Mouse (Mus musculus): ENCODE measurements around the gene St6galnac4. TPM values are rescaled to one million over a fixed set of nuclear protein-coding genes. Genes with fewer than 3 reads are reported as not detected.
A peak's percentile ranks its signal among the peaks of the same experiment; 100 is the strongest.

St6galnac4 gene
- 19.8 and 22.9 TPM in 2 replicates for polyA plus RNA-seq (2015; fragmentation: Nextera tagmentation; extraction: Ambion mirVana)

GRCm38 (mm10) chr2:32586871-32587351, at the start of gene St6galnac4:
Gene St6galnac4 (plus strand): TSS chr2:32587095.
- Histone ChIP-seq H3K9me3 (replicated peaks; ENCODE audit: control insufficient read depth, low read length) (no peaks in the 10 kb centered on the region), H3K4me1 (ENCODE audit: control insufficient read depth, insufficient read depth, low read length) (peaks cover 18% of the 10 kb centered on the region), H3K27me3 (ENCODE audit: control insufficient read depth, insufficient read depth, low read length) (no peaks in the 10 kb centered on the region), H3K36me3 (ENCODE audit: control insufficient read depth, insufficient read depth, low read length) (no peaks in the 10 kb centered on the region), H3K9ac (ENCODE audit: low read length) (peak within 1 kb of the TSS; percentile 79), H3K4me3 (replicated peaks; ENCODE audit: low read length) (peak within 1 kb of the TSS; percentile 64), H3K4me2 (ENCODE audit: low read depth, low read length) (peak within 1 kb of the TSS; percentile 71), H3K27ac (ENCODE audit: low read length) (peak within 1 kb of the TSS; percentile 76)
- peak; percentile 90 for ATAC-seq (ENCODE audit: insufficient read depth, low FRiP score)
- WGBS, result under 1% methylated on average over 38 of the region's 38 CpGs

GRCm38 (mm10) chr2:32537360-32537905, 49.5 kb upstream of the St6galnac4 start:
- Histone ChIP-seq H3K27me3 (ENCODE audit: control insufficient read depth, insufficient read depth, low read length) (no peaks in the 10 kb centered on the region), H3K4me1 (ENCODE audit: control insufficient read depth, insufficient read depth, low read length) (peaks cover 62% of the 10 kb centered on the region), H3K4me2 (ENCODE audit: low read depth, low read length) (peak overlapping the region; percentile 89), H3K36me3 (ENCODE audit: control insufficient read depth, insufficient read depth, low read length) (no peaks in the 10 kb centered on the region), H3K9me3 (replicated peaks; ENCODE audit: control insufficient read depth, low read length) (no peaks in the 10 kb centered on the region), H3K9ac (ENCODE audit: low read length) (peak overlapping the region; percentile 91), H3K4me3 (replicated peaks; ENCODE audit: low read length) (peak overlapping the region; percentile 75), H3K27ac (ENCODE audit: low read length) (peak overlapping the region; percentile 97)
- 8% methylated on average over 9 of the region's 9 CpGs for WGBS
- ATAC-seq (ENCODE audit: insufficient read depth, low FRiP score), result no peak

- H3K9ac ChIP-seq (ENCODE audit: low read length), result peak overlapping the region; percentile 91
- no peak for ATAC-seq (ENCODE audit: insufficient read depth, low FRiP score)
- H3K27me3 ChIP-seq (ENCODE audit: control insufficient read depth, insufficient read depth, low read length), result no peaks in the 10 kb centered on the region
- H3K27ac ChIP-seq (ENCODE audit: low read length), result peak overlapping the region; percentile 97
- H3K4me3 ChIP-seq (replicated peaks; ENCODE audit: low read length), result peak overlapping the region; percentile 75
- H3K9me3 ChIP-seq (replicated peaks; ENCODE audit: control insufficient read depth, low read length), result no peaks in the 10 kb centered on the region
- H3K36me3 ChIP-seq (ENCODE audit: control insufficient read depth, insufficient read depth, low read length), result no peaks in the 10 kb centered on the region
- peaks cover 66% of the 10 kb centered on the region for H3K4me1 ChIP-seq (ENCODE audit: control insufficient read depth, insufficient read depth, low read length)
- H3K4me2 ChIP-seq (ENCODE audit: low read depth, low read length), result peak overlapping the region; percentile 89
- WGBS, result 62% methylated on average over 5 of the region's 5 CpGs
Measured at GRCm38 (mm10) chr2:32537941-32538340, 49.0 kb upstream of the St6galnac4 start.

GRCm38 (mm10) chr2:32538461-32538860, 48.4 kb upstream of the St6galnac4 start:
- 0 out of 2 replicates have a peak overlapping the region, but pooled peaks have one; percentile 91 for H3K9ac ChIP-seq (ENCODE audit: low read length)
- no peaks in the 10 kb centered on the region for H3K9me3 ChIP-seq (replicated peaks; ENCODE audit: control insufficient read depth, low read length)
- no peaks in the 10 kb centered on the region for H3K36me3 ChIP-seq (ENCODE audit: control insufficient read depth, insufficient read depth, low read length)
- 48% methylated on average over 4 of the region's 4 CpGs for whole genome bisulfite sequencing
- ATAC-seq (ENCODE audit: insufficient read depth, low FRiP score), result no peak
- H3K27ac ChIP-seq (ENCODE audit: low read length), result peak overlapping the region; percentile 97
- peak overlapping the region; percentile 89 for H3K4me2 ChIP-seq (ENCODE audit: low read depth, low read length)
- H3K27me3 ChIP-seq (ENCODE audit: control insufficient read depth, insufficient read depth, low read length), result no peaks in the 10 kb centered on the region
- H3K4me1 ChIP-seq (ENCODE audit: control insufficient read depth, insufficient read depth, low read length), result peaks cover 70% of the 10 kb centered on the region
- peak overlapping the region; percentile 75 for H3K4me3 ChIP-seq (replicated peaks; ENCODE audit: low read length)

- no peak overlapping the region for H3K4me3 ChIP-seq (replicated peaks; ENCODE audit: low read length)
- peak overlapping the region; percentile 36 for H3K9ac ChIP-seq (ENCODE audit: low read length)
- peak overlapping the region; percentile 35 for H3K4me2 ChIP-seq (ENCODE audit: low read depth, low read length)
- WGBS, result 65% methylated on average over 14 of the region's 14 CpGs
- H3K4me1 ChIP-seq (ENCODE audit: control insufficient read depth, insufficient read depth, low read length), result peaks cover 64% of the 10 kb centered on the region
- H3K27me3 ChIP-seq (ENCODE audit: control insufficient read depth, insufficient read depth, low read length), result no peaks in the 10 kb centered on the region
- H3K36me3 ChIP-seq (ENCODE audit: control insufficient read depth, insufficient read depth, low read length), result no peaks in the 10 kb centered on the region
- no peaks in the 10 kb centered on the region for H3K9me3 ChIP-seq (replicated peaks; ENCODE audit: control insufficient read depth, low read length)
- no peak for ATAC-seq (ENCODE audit: insufficient read depth, low FRiP score)
- H3K27ac ChIP-seq (ENCODE audit: low read length), result peak overlapping the region; percentile 97
Measured at GRCm38 (mm10) chr2:32539452-32539981, 47.4 kb upstream of the St6galnac4 start.

GRCm38 (mm10) chr2:32541333-32541908, 45.5 kb upstream of the St6galnac4 start:
- no peak overlapping the region for H3K4me3 ChIP-seq (replicated peaks; ENCODE audit: low read length)
- H3K36me3 ChIP-seq (ENCODE audit: control insufficient read depth, insufficient read depth, low read length), result no peaks in the 10 kb centered on the region
- H3K4me2 ChIP-seq (ENCODE audit: low read depth, low read length), result no peak overlapping the region
- peaks cover 63% of the 10 kb centered on the region for H3K4me1 ChIP-seq (ENCODE audit: control insufficient read depth, insufficient read depth, low read length)
- H3K9me3 ChIP-seq (replicated peaks; ENCODE audit: control insufficient read depth, low read length), result no peaks in the 10 kb centered on the region
- no peak overlapping the region for H3K27ac ChIP-seq (ENCODE audit: low read length)
- ATAC-seq (ENCODE audit: insufficient read depth, low FRiP score), result no peak
- no peaks in the 10 kb centered on the region for H3K27me3 ChIP-seq (ENCODE audit: control insufficient read depth, insufficient read depth, low read length)
- 91% methylated on average over 2 of the region's 2 CpGs for WGBS
- no peak overlapping the region for H3K9ac ChIP-seq (ENCODE audit: low read length)

- ATAC-seq (ENCODE audit: insufficient read depth, low FRiP score), result no peak
- H3K27ac ChIP-seq (ENCODE audit: low read length), result no peak overlapping the region
Measured at GRCm38 (mm10) chr2:32541986-32542573, 44.8 kb upstream of the St6galnac4 start.

GRCm38 (mm10) chr2:32543031-32543449, 43.9 kb upstream of the St6galnac4 start:
- H3K27me3 ChIP-seq (ENCODE audit: control insufficient read depth, insufficient read depth, low read length), result no peaks in the 10 kb centered on the region
- H3K4me3 ChIP-seq (replicated peaks; ENCODE audit: low read length), result no peak overlapping the region
- H3K4me2 ChIP-seq (ENCODE audit: low read depth, low read length), result no peak overlapping the region
- no peak overlapping the region for H3K27ac ChIP-seq (ENCODE audit: low read length)
- H3K36me3 ChIP-seq (ENCODE audit: control insufficient read depth, insufficient read depth, low read length), result no peaks in the 10 kb centered on the region
- peaks cover 54% of the 10 kb centered on the region for H3K4me1 ChIP-seq (ENCODE audit: control insufficient read depth, insufficient read depth, low read length)
- ATAC-seq (ENCODE audit: insufficient read depth, low FRiP score), result no peak
- WGBS, result 62% methylated on average over 3 of the region's 3 CpGs
- no peak overlapping the region for H3K9ac ChIP-seq (ENCODE audit: low read length)
- H3K9me3 ChIP-seq (replicated peaks; ENCODE audit: control insufficient read depth, low read length), result no peaks in the 10 kb centered on the region

More at GRCm38 (mm10) chr2:32541986-32542573, 44.8 kb upstream of the St6galnac4 start:
- no peak overlapping the region for H3K9ac ChIP-seq (ENCODE audit: low read length)
- H3K27me3 ChIP-seq (ENCODE audit: control insufficient read depth, insufficient read depth, low read length), result no peaks in the 10 kb centered on the region
- H3K4me2 ChIP-seq (ENCODE audit: low read depth, low read length), result no peak overlapping the region
- 78% methylated on average over 4 of the region's 4 CpGs for WGBS
- H3K4me3 ChIP-seq (replicated peaks; ENCODE audit: low read length), result no peak overlapping the region
- no peaks in the 10 kb centered on the region for H3K36me3 ChIP-seq (ENCODE audit: control insufficient read depth, insufficient read depth, low read length)
- no peaks in the 10 kb centered on the region for H3K9me3 ChIP-seq (replicated peaks; ENCODE audit: control insufficient read depth, low read length)
- H3K4me1 ChIP-seq (ENCODE audit: control insufficient read depth, insufficient read depth, low read length), result peaks cover 59% of the 10 kb centered on the region

- no peak overlapping the region for H3K27ac ChIP-seq (ENCODE audit: low read length)
- peaks cover 54% of the 10 kb centered on the region for H3K4me1 ChIP-seq (ENCODE audit: control insufficient read depth, insufficient read depth, low read length)
- no peaks in the 10 kb centered on the region for H3K27me3 ChIP-seq (ENCODE audit: control insufficient read depth, insufficient read depth, low read length)
- 90% methylated on average over 1 of the region's 1 CpGs for WGBS
- H3K36me3 ChIP-seq (ENCODE audit: control insufficient read depth, insufficient read depth, low read length), result no peaks in the 10 kb centered on the region
- no peaks in the 10 kb centered on the region for H3K9me3 ChIP-seq (replicated peaks; ENCODE audit: control insufficient read depth, low read length)
- no peak overlapping the region for H3K4me2 ChIP-seq (ENCODE audit: low read depth, low read length)
- no peak overlapping the region for H3K4me3 ChIP-seq (replicated peaks; ENCODE audit: low read length)
- no peak for ATAC-seq (ENCODE audit: insufficient read depth, low FRiP score)
- H3K9ac ChIP-seq (ENCODE audit: low read length), result no peak overlapping the region
Measured at GRCm38 (mm10) chr2:32546951-32547350, 39.9 kb upstream of the St6galnac4 start.
